Comparison of ENCODE assay signal across 8 mouse cellular contexts in genomic region chr7:79715187-79715981, GRCm38 (mm10). TPM values are rescaled to one million over a fixed set of nuclear protein-coding genes. Genes with fewer than 3 reads are reported as not detected.
DNase-seq lines count a peak whose midpoint lies in the region; ATAC-seq and TF ChIP-seq lines count a peak whose summit lies in the region.

Gene Kif7 (minus strand): TSS chr7:79715720.

- H3K4me2 ChIP-seq in embryonic facial prominence, embryonic 11.5 days (ENCODE audit: low read depth, low read length): peak within 1 kb of the TSS; percentile 81
- peak within 1 kb of the TSS; percentile 95 for H3K4me2 ChIP-seq in heart, embryonic 12.5 days
- peak within 1 kb of the TSS; percentile 87 for H3K4me2 ChIP-seq in kidney, embryonic 15.5 days
- H3K4me2 ChIP-seq in lung, postnatal 0 days (replicated peaks; ENCODE audit: low read depth, low read length): peak within 1 kb of the TSS; percentile 95

- ATAC-seq in embryonic facial prominence, embryonic 11.5 days (replicated peaks; ENCODE audit: insufficient number of reproducible peaks, low FRiP score, low TSS enrichment, low read depth): peak; percentile 85
- ATAC-seq in heart, embryonic 12.5 days (ENCODE audit: insufficient number of reproducible peaks, low FRiP score): peak; percentile 91
- peak; percentile 94 for ATAC-seq in kidney, embryonic 15.5 days (replicated peaks; ENCODE audit: low FRiP score)
- peak; percentile 98 for ATAC-seq in lung, postnatal 0 days

- TF ChIP-seq EP300 in lung, postnatal 0 days (IDR thresholded peaks at IDR 0.05): no peak

- H3K27me3 ChIP-seq in embryonic facial prominence, embryonic 11.5 days (ENCODE audit: control insufficient read depth, insufficient read depth, low read length): no peaks in the 10 kb centered on the region
- H3K27me3 ChIP-seq in heart, embryonic 12.5 days (replicated peaks): peaks cover 21% of the 10 kb centered on the region
- H3K27me3 ChIP-seq in kidney, embryonic 15.5 days: peaks cover 29% of the 10 kb centered on the region
- no peaks in the 10 kb centered on the region for H3K27me3 ChIP-seq in lung, postnatal 0 days (replicated peaks; ENCODE audit: insufficient read depth, low read length)

- no peaks in the 10 kb centered on the region for H3K9me3 ChIP-seq in embryonic facial prominence, embryonic 11.5 days (replicated peaks; ENCODE audit: control insufficient read depth, low read length)
- no peaks in the 10 kb centered on the region for H3K9me3 ChIP-seq in heart, embryonic 12.5 days (replicated peaks)
- H3K9me3 ChIP-seq in kidney, embryonic 15.5 days (replicated peaks): no peaks in the 10 kb centered on the region
- H3K9me3 ChIP-seq in lung, postnatal 0 days (ENCODE audit: low read length): no peaks in the 10 kb centered on the region

- H3K27ac ChIP-seq in embryonic facial prominence, embryonic 11.5 days (replicated peaks; ENCODE audit: low read depth, low read length): no peak within 1 kb of the TSS
- H3K27ac ChIP-seq in heart, embryonic 12.5 days (ENCODE audit: poor library complexity, severe bottlenecking): no peak within 1 kb of the TSS
- peak within 1 kb of the TSS; percentile 52; the same call in 1 of the 2 replicates for H3K27ac ChIP-seq in kidney, embryonic 15.5 days
- H3K27ac ChIP-seq in lung, postnatal 0 days (ENCODE audit: low read length): no peak within 1 kb of the TSS

- peak within 1 kb of the TSS; percentile 76 for H3K9ac ChIP-seq in embryonic facial prominence, embryonic 11.5 days (replicated peaks; ENCODE audit: low read length)
- H3K9ac ChIP-seq in heart, embryonic 12.5 days: peak within 1 kb of the TSS; percentile 85
- H3K9ac ChIP-seq in kidney, embryonic 15.5 days: peak within 1 kb of the TSS; percentile 83
- peak within 1 kb of the TSS; percentile 51 for H3K9ac ChIP-seq in lung, postnatal 0 days (replicated peaks; ENCODE audit: low read depth)

- WGBS in embryonic facial prominence, embryonic 11.5 days: under 1% methylated on average over 53 of the region's 55 CpGs
- under 1% methylated on average over 53 of the region's 55 CpGs for WGBS in heart, embryonic 12.5 days
- WGBS in kidney, embryonic 15.5 days: under 1% methylated on average over 51 of the region's 55 CpGs
- WGBS in lung, postnatal 0 days: under 1% methylated on average over 36 of the region's 55 CpGs

- TF ChIP-seq CTCF in lung, postnatal 0 days (IDR thresholded peaks at IDR 0.05): no peak

- peak; percentile 83 for DNase-seq in CD4-positive, CD25-positive, alpha-beta regulatory T cell, adult 2 months (ENCODE audit: low read depth, low spot score)
- DNase-seq in R1 (ENCODE audit: low read depth, low spot score): peak; percentile 93
- DNase-seq in embryonic facial prominence, embryonic 11.5 days (ENCODE audit: low spot score): peak; percentile 93
- DNase-seq in lung, postnatal 0 days (ENCODE audit: low spot score): peak; percentile 88
- peak; percentile 79 for DNase-seq in ovary, postnatal 14 days (ENCODE audit: low spot score)
- peak; percentile 71 to 83 for DNase-seq in urinary bladder, postnatal 36 days (ENCODE audit: low spot score in 2 of 2)

- peak within 1 kb of the TSS; percentile 76 for H3K4me3 ChIP-seq in embryonic facial prominence, embryonic 11.5 days (ENCODE audit: low read depth, low read length)
- peak within 1 kb of the TSS; percentile 80 for H3K4me3 ChIP-seq in heart, embryonic 12.5 days
- peak within 1 kb of the TSS; percentile 86 for H3K4me3 ChIP-seq in kidney, embryonic 15.5 days (replicated peaks)
- peak within 1 kb of the TSS; percentile 70 for H3K4me3 ChIP-seq in lung, postnatal 0 days (ENCODE audit: low read depth, low read length)

- H3K36me3 ChIP-seq in embryonic facial prominence, embryonic 11.5 days (replicated peaks; ENCODE audit: control insufficient read depth, insufficient read depth, low read depth, low read length): no peaks in the 10 kb centered on the region
- H3K36me3 ChIP-seq in heart, embryonic 12.5 days: no peaks in the 10 kb centered on the region
- H3K36me3 ChIP-seq in kidney, embryonic 15.5 days: no peaks in the 10 kb centered on the region
- no peaks in the 10 kb centered on the region for H3K36me3 ChIP-seq in lung, postnatal 0 days (ENCODE audit: insufficient read depth, low read length)

- no peaks in the 10 kb centered on the region for H3K4me1 ChIP-seq in embryonic facial prominence, embryonic 11.5 days (ENCODE audit: control insufficient read depth, insufficient read depth, low read length)
- peaks cover 14% of the 10 kb centered on the region for H3K4me1 ChIP-seq in heart, embryonic 12.5 days (replicated peaks)
- peaks cover 18% of the 10 kb centered on the region for H3K4me1 ChIP-seq in kidney, embryonic 15.5 days
- 0 out of 2 replicates have a peak, but pooled peaks cover 7% of the 10 kb centered on the region for H3K4me1 ChIP-seq in lung, postnatal 0 days (ENCODE audit: insufficient read depth, low read depth, low read length)

RNA-seq across cellular contexts. Expression of gene Kif7, which starts in this region (rescaled TPM):
- polyA plus RNA-seq in embryonic facial prominence, embryonic 11.5 days (2014; fragmentation: Nextera tagmentation; extraction: Ambion mirVana): 4.5 TPM in 2 replicates
- polyA plus RNA-seq in heart, embryonic 12.5 days (2016; fragmentation: Nextera tagmentation; extraction: Ambion mirVana): 4.0 and 4.1 TPM in 2 replicates
- 5.0 and 5.1 TPM in 2 replicates for polyA plus RNA-seq in kidney, embryonic 15.5 days (2015; fragmentation: Nextera tagmentation; extraction: Ambion mirVana)
- polyA plus RNA-seq in lung, postnatal 0 days (2015; fragmentation: Nextera tagmentation; extraction: Ambion mirVana): 1.6 and 1.7 TPM in 2 replicates
